Mouse (Mus musculus): Measurements from ENCODE around the gene Nod1. TPM values are rescaled to one million over a fixed set of nuclear protein-coding genes. Genes with fewer than 3 reads are reported as not detected.
"Not testable (repeated sequence)": the region's sequence is repeated elsewhere in the genome, so short reads cannot be mapped to it uniquely, and the experiment has no call there.

Gene Nod1
- total RNA-seq, 2 experiments from 2014 or later, result 4.6 to 6.2 TPM

- ATAC-seq (replicated peaks; ENCODE audit: poor library complexity), result no peak
Observed at GRCm38 (mm10) chr6:54983526-54984050, 11.2 kb upstream of the Nod1 start.

- ATAC-seq (replicated peaks; ENCODE audit: poor library complexity), result no peak
Observed at GRCm38 (mm10) chr6:54979426-54979825, 7.0 kb upstream of the Nod1 start.

- ATAC-seq (replicated peaks; ENCODE audit: poor library complexity), result no peak
Observed at GRCm38 (mm10) chr6:54975616-54976015, 3.2 kb upstream of the Nod1 start.

- peak; percentile 61 for ATAC-seq (replicated peaks; ENCODE audit: poor library complexity)
Observed at GRCm38 (mm10) chr6:54974501-54974900, 2.1 kb upstream of the Nod1 start.

GRCm38 (mm10) chr6:54972929-54973211 lies 458 bp upstream of the Nod1 start:
- ATAC-seq (replicated peaks; ENCODE audit: poor library complexity), result peak; percentile 50

GRCm38 (mm10) chr6:54971731-54972110 lies 691 bp downstream of the Nod1 start:
- ATAC-seq (replicated peaks; ENCODE audit: poor library complexity), result no peak

- ATAC-seq (replicated peaks; ENCODE audit: poor library complexity), result no peak
Observed at GRCm38 (mm10) chr6:54970506-54970905, 1.9 kb downstream of the Nod1 start.

- no peak for ATAC-seq (replicated peaks; ENCODE audit: poor library complexity)
Observed at GRCm38 (mm10) chr6:54969801-54970200, 2.6 kb downstream of the Nod1 start.

- ATAC-seq (replicated peaks; ENCODE audit: poor library complexity), result no peak
Observed at GRCm38 (mm10) chr6:54967591-54967990, 4.8 kb downstream of the Nod1 start.

GRCm38 (mm10) chr6:54965234-54965633 lies 7.2 kb downstream of the Nod1 start:
- ATAC-seq (replicated peaks; ENCODE audit: poor library complexity), result no peak

GRCm38 (mm10) chr6:54964755-54965154 lies 7.7 kb downstream of the Nod1 start:
- ATAC-seq (replicated peaks; ENCODE audit: poor library complexity), result no peak

GRCm38 (mm10) chr6:54963599-54963998 lies 8.8 kb downstream of the Nod1 start:
- ATAC-seq (replicated peaks; ENCODE audit: poor library complexity), result peak; percentile 58; the same call in 1 of the 2 replicates

- no peak for ATAC-seq (replicated peaks; ENCODE audit: poor library complexity)
Observed at GRCm38 (mm10) chr6:54957655-54958054, 14.8 kb downstream of the Nod1 start.

GRCm38 (mm10) chr6:54956425-54956824 lies 16.0 kb downstream of the Nod1 start:
- peak; percentile 51 for ATAC-seq (replicated peaks; ENCODE audit: poor library complexity)

GRCm38 (mm10) chr6:54955949-54956348 lies 16.5 kb downstream of the Nod1 start:
- no peak for ATAC-seq (replicated peaks; ENCODE audit: poor library complexity)

GRCm38 (mm10) chr6:54954659-54955414 lies 17.6 kb downstream of the Nod1 start:
- ATAC-seq (replicated peaks; ENCODE audit: poor library complexity), result peak; percentile 84

- not testable (repeated sequence) for ATAC-seq (replicated peaks; ENCODE audit: poor library complexity)
Observed at GRCm38 (mm10) chr6:54953399-54953798, 19.0 kb downstream of the Nod1 start.

GRCm38 (mm10) chr6:54952542-54952941 lies 19.9 kb downstream of the Nod1 start:
- ATAC-seq (replicated peaks; ENCODE audit: poor library complexity), result no peak

- ATAC-seq (replicated peaks; ENCODE audit: poor library complexity), result peak; percentile 54
Observed at GRCm38 (mm10) chr6:54948682-54949081, 23.7 kb downstream of the Nod1 start.

- peak; percentile 79 for ATAC-seq (replicated peaks; ENCODE audit: poor library complexity)
Observed at GRCm38 (mm10) chr6:54946241-54946953, 26.0 kb downstream of the Nod1 start.

- no peak for ATAC-seq (replicated peaks; ENCODE audit: poor library complexity)
Observed at GRCm38 (mm10) chr6:54944551-54944950, 27.9 kb downstream of the Nod1 start.

- ATAC-seq (replicated peaks; ENCODE audit: poor library complexity), result no peak
Observed at GRCm38 (mm10) chr6:54943753-54944152, 28.7 kb downstream of the Nod1 start.
